Comparison of ENCODE assay signal across 14 mouse cellular contexts in genomic region chr11:9145113-9145512, GRCm38 (mm10).
"Had no signal": no experiment of that assay in that cellular context is flagged by ENCODE, and none has a peak within 500 bp of the region (broad histone marks: within the 10 kb centered on the region; RNA-seq: fewer than 3 reads in every experiment).

No protein-coding gene starts in this region.

- ATAC-seq: liver, postnatal 0 days; lung, postnatal 0 days; midbrain, embryonic 13.5 days; midbrain, embryonic 15.5 days had no signal

- DNase-seq: liver, embryonic 13.5 days; liver, postnatal 0 days; lung, adult 2 months; lung, postnatal 14 days; lung, postnatal 36 days; right cerebral cortex, postnatal 25 days; right cerebral cortex, postnatal 4 days; spleen, adult 18-20 months; thymus, adult 2 months; thymus, postnatal 25 days; thymus, postnatal 4 days had no signal
